Mouse (Mus musculus) liver, embryonic 16.5 days (tissue): ENCODE results near the gene Stum. TPM values are rescaled to one million over a fixed set of nuclear protein-coding genes. Genes with fewer than 3 reads are reported as not detected.

Experiments
- ATAC-seq: fragments of 200-750 bp; cut with Nextera tagmentation; 2 replicates; pipeline ENCODE4 v1.8.0; 2017; ENCODE audit warnings: low read depth, mild to moderate bottlenecking, moderate number of reproducible peaks, moderate library complexity
- H3K27ac ChIP-seq: fragments of 300-500 bp; sonication (generic); 2 replicates; pipeline ENCODE4 v1.5.1; 2014; ENCODE audit warnings: mild to moderate bottlenecking, low read length
- H3K27me3 ChIP-seq: fragments of 300-500 bp; sonication (generic); 2 replicates; pipeline ENCODE4 v1.6.1; 2014; ENCODE audit warnings: low read depth, low read length, mixed read lengths; ENCODE audit not compliant: control insufficient read depth, insufficient read depth
- H3K36me3 ChIP-seq: fragments of 300-500 bp; sonication (generic); 2 replicates; pipeline ENCODE4 v1.6.1; 2014; ENCODE audit warnings: mild to moderate bottlenecking; ENCODE audit not compliant: control insufficient read depth, insufficient read depth
- H3K4me1 ChIP-seq: fragments of 300-500 bp; sonication (generic); 2 replicates; pipeline ENCODE4 v1.6.1; 2014; ENCODE audit warnings: low read depth, low read length, mixed read lengths; ENCODE audit not compliant: control insufficient read depth
- H3K4me2 ChIP-seq: fragments of 300-500 bp; sonication (generic); 2 replicates; pipeline ENCODE4 v1.6.1; 2014; ENCODE audit warnings: low read depth, low read length, mixed read lengths
- H3K4me3 ChIP-seq: fragments of 300-500 bp; sonication (generic); 2 replicates; pipeline ENCODE4 v1.5.1; 2014; ENCODE audit warnings: low read depth, mild to moderate bottlenecking, low read length
- H3K9ac ChIP-seq: fragments of 300-500 bp; sonication (generic); 2 replicates; pipeline ENCODE4 v1.6.1; 2014; ENCODE audit warnings: low read depth, low read length
- H3K9me3 ChIP-seq: fragments of 300-500 bp; sonication (generic); replicated peaks from 2 replicates; pipeline ENCODE4 v1.6.1; 2016; ENCODE audit warnings: low read length; ENCODE audit not compliant: control insufficient read depth
- WGBS: fragments of 180-500 bp; shearing (Covaris S2); extraction: QIAGEN DNeasy Blood & Tissue Kit; methylation state at CpG from one replicate; pipeline ENCODE4 v1.1.7; 2014; ENCODE audit not compliant: insufficient replicate concordance; 5-methylcytosine and 5-hydroxymethylcytosine counted together
- polyA plus RNA-seq: library from polyadenylated mRNA; unstranded; fragments of >200 nt; fragmentation: Nextera tagmentation; extraction: Ambion mirVana; gene quantifications from 2 replicates; pipeline ENCODE4 v1.2.1, GENCODE M21; 2015

Gene Stum
- polyA plus RNA-seq, 1 experiment from 2014 or later = not detected

DNA sequence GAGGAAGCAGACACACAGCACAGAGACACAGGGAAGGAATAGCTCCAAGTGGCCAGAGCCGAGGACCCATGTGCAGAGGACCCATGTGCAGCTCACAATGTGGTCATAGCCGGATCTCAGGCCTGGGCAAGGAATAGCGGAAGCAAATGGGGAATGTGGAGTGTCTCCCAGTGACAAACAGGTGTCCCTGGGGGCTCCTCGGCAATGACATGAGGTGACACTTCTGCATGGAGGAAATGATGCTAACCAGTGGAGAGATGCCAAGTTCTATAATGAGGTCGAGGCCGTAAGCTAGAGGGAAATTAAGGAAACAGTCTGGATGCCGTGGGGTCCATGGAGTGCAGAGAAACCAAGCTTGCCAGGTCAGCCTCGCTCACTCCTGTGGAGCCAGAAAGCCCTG lies 54.4 kb downstream of the Stum start:
- H3K9me3 ChIP-seq = no peaks in the 10 kb centered on the region
- ATAC-seq = no peak
- H3K27ac ChIP-seq = no peak overlapping the region
- H3K4me2 ChIP-seq = no peak overlapping the region
- 65% methylated on average over 8 of the region's 8 CpGs for WGBS
- H3K36me3 ChIP-seq = no peaks in the 10 kb centered on the region
- peaks cover 11% of the 10 kb centered on the region for H3K27me3 ChIP-seq
- H3K4me3 ChIP-seq = no peak overlapping the region
- peaks cover 5% of the 10 kb centered on the region; the same call in 1 of the 2 replicates for H3K4me1 ChIP-seq
- no peak overlapping the region for H3K9ac ChIP-seq

DNA sequence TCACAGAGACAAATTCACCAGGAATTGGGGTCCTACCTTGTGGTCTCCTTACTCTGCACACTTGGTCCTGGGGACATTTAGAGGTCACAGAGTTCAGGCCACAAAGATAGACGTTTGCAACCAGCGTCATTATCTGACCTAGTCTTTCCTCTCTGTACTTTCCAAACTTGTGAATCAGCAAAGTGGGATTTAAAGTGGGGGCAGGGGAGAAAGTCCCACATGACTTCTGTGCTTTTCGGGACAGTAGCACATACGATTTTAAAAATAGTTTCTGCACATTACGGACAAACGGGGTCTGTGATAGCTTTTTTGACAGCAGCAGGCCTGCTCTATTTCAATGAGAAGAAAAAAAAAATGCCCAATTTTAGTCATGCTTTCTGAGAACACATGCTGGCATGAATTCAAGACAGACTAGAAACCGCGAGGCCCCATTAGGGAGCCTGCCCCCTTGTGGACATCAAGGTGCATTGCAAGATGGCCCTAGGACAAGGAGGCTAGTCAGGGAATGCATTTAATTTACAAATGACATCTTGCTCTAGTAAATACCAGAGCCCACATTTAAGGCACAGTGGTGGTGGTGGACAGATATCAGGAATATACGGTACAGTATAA lies 55.1 kb downstream of the Stum start:
- Histone ChIP-seq H3K4me2 (no peak overlapping the region; the same call in 1 of the 2 replicates), H3K9me3 (no peaks in the 10 kb centered on the region), H3K27ac (no peak overlapping the region), H3K4me1 (peaks cover 5% of the 10 kb centered on the region; the same call in 1 of the 2 replicates), H3K9ac (no peak overlapping the region), H3K27me3 (peaks cover 10% of the 10 kb centered on the region), H3K36me3 (no peaks in the 10 kb centered on the region), H3K4me3 (no peak overlapping the region)
- 12% methylated on average over 9 of the region's 9 CpGs for WGBS
- ATAC-seq = no peak

- H3K4me1 ChIP-seq = peaks cover 5% of the 10 kb centered on the region; the same call in 1 of the 2 replicates
- ATAC-seq = no peak
- WGBS = 35% methylated on average over 10 of the region's 10 CpGs
Observed at GRCm38 (mm10) chr1:180427685-180428084, 55.6 kb downstream of the Stum start.

GRCm38 (mm10) chr1:180426405-180426804 lies 56.9 kb downstream of the Stum start:
- peaks cover 5% of the 10 kb centered on the region; the same call in 1 of the 2 replicates for H3K4me1 ChIP-seq
- no peak overlapping the region for H3K4me3 ChIP-seq
- 75% methylated on average over 6 of the region's 6 CpGs for WGBS
- ATAC-seq = no peak
- no peaks in the 10 kb centered on the region for H3K36me3 ChIP-seq
- H3K9me3 ChIP-seq = no peaks in the 10 kb centered on the region
- H3K27me3 ChIP-seq = no peaks in the 10 kb centered on the region
- no peak overlapping the region for H3K9ac ChIP-seq
- H3K27ac ChIP-seq = no peak overlapping the region
- H3K4me2 ChIP-seq = no peak overlapping the region

More at GRCm38 (mm10) chr1:180427685-180428084, 55.6 kb downstream of the Stum start:
- Histone ChIP-seq H3K27me3 (peaks cover 6% of the 10 kb centered on the region), H3K27ac (no peak overlapping the region), H3K4me2 (no peak overlapping the region; the same call in 1 of the 2 replicates), H3K9ac (no peak overlapping the region), H3K4me3 (no peak overlapping the region), H3K36me3 (no peaks in the 10 kb centered on the region), H3K9me3 (no peaks in the 10 kb centered on the region)

GRCm38 (mm10) chr1:180423931-180424330 lies 59.4 kb downstream of the Stum start:
- ATAC-seq = no peak

GRCm38 (mm10) chr1:180423008-180423639 lies 60.2 kb downstream of the Stum start:
- WGBS = 22% methylated on average over 16 of the region's 16 CpGs
- Histone ChIP-seq H3K9ac (no peak overlapping the region), H3K4me3 (no peak overlapping the region), H3K36me3 (no peaks in the 10 kb centered on the region), H3K27ac (no peak overlapping the region), H3K27me3 (no peaks in the 10 kb centered on the region), H3K4me1 (peaks cover 5% of the 10 kb centered on the region; the same call in 1 of the 2 replicates), H3K9me3 (no peaks in the 10 kb centered on the region), H3K4me2 (no peak overlapping the region)
- no peak for ATAC-seq

More at GRCm38 (mm10) chr1:180423931-180424330, 59.4 kb downstream of the Stum start:
- Histone ChIP-seq H3K4me2 (no peak overlapping the region), H3K4me3 (no peak overlapping the region), H3K36me3 (no peaks in the 10 kb centered on the region), H3K4me1 (peaks cover 5% of the 10 kb centered on the region; the same call in 1 of the 2 replicates), H3K27ac (no peak overlapping the region), H3K9me3 (no peaks in the 10 kb centered on the region), H3K27me3 (no peaks in the 10 kb centered on the region), H3K9ac (no peak overlapping the region)
- WGBS = 64% methylated on average over 3 of the region's 3 CpGs

- ATAC-seq = peak; percentile 39; the same call in 1 of the 2 replicates
- Histone ChIP-seq H3K9me3 (no peaks in the 10 kb centered on the region), H3K27me3 (no peaks in the 10 kb centered on the region), H3K27ac (no peak overlapping the region), H3K4me1 (no peaks in the 10 kb centered on the region; the same call in 1 of the 2 replicates), H3K9ac (no peak overlapping the region), H3K4me3 (no peak overlapping the region), H3K36me3 (no peaks in the 10 kb centered on the region), H3K4me2 (no peak overlapping the region)
- 43% methylated on average over 11 of the region's 11 CpGs for WGBS
Observed at GRCm38 (mm10) chr1:180422076-180422828, 61.1 kb downstream of the Stum start.

- H3K9me3 ChIP-seq = no peaks in the 10 kb centered on the region
- no peak for ATAC-seq
- H3K4me2 ChIP-seq = no peak overlapping the region
- H3K4me3 ChIP-seq = no peak overlapping the region
- H3K27ac ChIP-seq = no peak overlapping the region
- WGBS = 65% methylated on average over 25 of the region's 25 CpGs
- no peaks in the 10 kb centered on the region for H3K27me3 ChIP-seq
- no peak overlapping the region for H3K9ac ChIP-seq
- H3K36me3 ChIP-seq = no peaks in the 10 kb centered on the region
- no peaks in the 10 kb centered on the region; the same call in 1 of the 2 replicates for H3K4me1 ChIP-seq
Observed at GRCm38 (mm10) chr1:180421165-180421909, 62.0 kb downstream of the Stum start.
